Mouse (Mus musculus) embryo, embryonic 11 days (tissue): ENCODE data around the gene Rhbdl3.

Experiments
- DNase-seq: peaks from one replicate; pipeline ENCODE4 v3.0.0-alpha.2; 2015

Gene Rhbdl3

GRCm38 (mm10) chr11:80300551-80301315, at the start of gene Rhbdl3:
Rhbdl3 (plus strand) TSS chr11:80300912.
- DNase-seq = peak; percentile 71

GRCm38 (mm10) chr11:80264137-80264536, 36.6 kb upstream of the Rhbdl3 start:
- no peak for DNase-seq

GRCm38 (mm10) chr11:80271096-80271495, 29.6 kb upstream of the Rhbdl3 start:
- no peak for DNase-seq

GRCm38 (mm10) chr11:80275011-80275410, 25.7 kb upstream of the Rhbdl3 start:
- no peak for DNase-seq

GRCm38 (mm10) chr11:80278054-80278453, 22.7 kb upstream of the Rhbdl3 start:
- no peak for DNase-seq

- DNase-seq = no peak
Measured at GRCm38 (mm10) chr11:80283786-80284185, 16.9 kb upstream of the Rhbdl3 start.

- DNase-seq = no peak
Measured at GRCm38 (mm10) chr11:80284641-80285040, 16.1 kb upstream of the Rhbdl3 start.

- DNase-seq = peak; percentile 83
Measured at GRCm38 (mm10) chr11:80287150-80287549, 13.6 kb upstream of the Rhbdl3 start.

- DNase-seq = peak; percentile 79
Measured at GRCm38 (mm10) chr11:80289701-80290445, 10.8 kb upstream of the Rhbdl3 start.

- DNase-seq = no peak
Measured at GRCm38 (mm10) chr11:80291004-80291403, 9.7 kb upstream of the Rhbdl3 start.

- peak; percentile 51 for DNase-seq
Measured at GRCm38 (mm10) chr11:80292463-80292862, 8.2 kb upstream of the Rhbdl3 start.

GRCm38 (mm10) chr11:80295066-80295465, 5.6 kb upstream of the Rhbdl3 start:
- no peak for DNase-seq

- DNase-seq = no peak
Measured at GRCm38 (mm10) chr11:80295785-80296184, 4.9 kb upstream of the Rhbdl3 start.

- DNase-seq = no peak
Measured at GRCm38 (mm10) chr11:80299513-80300235, 1.0 kb upstream of the Rhbdl3 start.

- peak; percentile 88 for DNase-seq
Measured at GRCm38 (mm10) chr11:80301316-80302045, 769 bp downstream of the Rhbdl3 start.

- no peak for DNase-seq
Measured at GRCm38 (mm10) chr11:80302046-80302390, 1.3 kb downstream of the Rhbdl3 start.

- peak; percentile 87 for DNase-seq
Measured at GRCm38 (mm10) chr11:80302536-80302935, 1.8 kb downstream of the Rhbdl3 start.

- no peak for DNase-seq
Measured at GRCm38 (mm10) chr11:80303746-80304145, 3.0 kb downstream of the Rhbdl3 start.

GRCm38 (mm10) chr11:80304846-80305245, 4.1 kb downstream of the Rhbdl3 start:
- no peak for DNase-seq

GRCm38 (mm10) chr11:80308537-80308936, 7.8 kb downstream of the Rhbdl3 start:
- no peak for DNase-seq

- no peak for DNase-seq
Measured at GRCm38 (mm10) chr11:80311271-80311670, 10.6 kb downstream of the Rhbdl3 start.

- DNase-seq = peak; percentile 62
Measured at GRCm38 (mm10) chr11:80312049-80312448, 11.3 kb downstream of the Rhbdl3 start.

GRCm38 (mm10) chr11:80312565-80312964, 11.9 kb downstream of the Rhbdl3 start:
- DNase-seq = peak; percentile 71
